Mouse (Mus musculus): ENCODE data around the gene Lrrc29.
"Not testable (repeated sequence)": the region's sequence is repeated elsewhere in the genome, so short reads cannot be mapped to it uniquely, and the experiment has no call there.

Gene Lrrc29

GRCm38 (mm10) chr8:105308428-105308827, 17.6 kb downstream of the Lrrc29 start:
- no peak for DNase-seq

GRCm38 (mm10) chr8:105307670-105308069, 18.4 kb downstream of the Lrrc29 start:
- DNase-seq = no peak

- no peak for DNase-seq
Observed at GRCm38 (mm10) chr8:105306146-105306691, 19.9 kb downstream of the Lrrc29 start.

GRCm38 (mm10) chr8:105305211-105306145, 20.6 kb downstream of the Lrrc29 start, which contains the start of gene Elmo3:
Elmo3 (plus strand) TSS chr8:105305601.
- peak; percentile 94 for DNase-seq

- DNase-seq = no peak
Observed at GRCm38 (mm10) chr8:105304325-105305210, 21.5 kb downstream of the Lrrc29 start.

GRCm38 (mm10) chr8:105303874-105304273, 22.2 kb downstream of the Lrrc29 start:
- DNase-seq = no peak

GRCm38 (mm10) chr8:105303396-105303795, 22.7 kb downstream of the Lrrc29 start:
- DNase-seq = no peak

GRCm38 (mm10) chr8:105299962-105300361, 26.1 kb downstream of the Lrrc29 start:
- no peak for DNase-seq

GRCm38 (mm10) chr8:105298351-105299252, 27.5 kb downstream of the Lrrc29 start:
- no peak for DNase-seq

- DNase-seq = peak; percentile 95
Observed at GRCm38 (mm10) chr8:105297511-105298192, 28.4 kb downstream of the Lrrc29 start, which contains the start of gene E2f4. E2f4 (plus strand) TSS chr8:105297663.

GRCm38 (mm10) chr8:105295895-105296573, 30.0 kb downstream of the Lrrc29 start, which contains the start of gene Exoc3l:
Exoc3l (minus strand) TSS chr8:105296101.
- DNase-seq = no peak

GRCm38 (mm10) chr8:105295256-105295655, 30.8 kb downstream of the Lrrc29 start:
- no peak for DNase-seq

- DNase-seq = no peak
Observed at GRCm38 (mm10) chr8:105294776-105295175, 31.3 kb downstream of the Lrrc29 start.

- DNase-seq = no peak
Observed at GRCm38 (mm10) chr8:105293405-105293804, 32.7 kb downstream of the Lrrc29 start.

GRCm38 (mm10) chr8:105292471-105292870, 33.6 kb downstream of the Lrrc29 start:
- DNase-seq = no peak

- DNase-seq = not testable (repeated sequence)
Observed at GRCm38 (mm10) chr8:105291802-105292201, 34.3 kb downstream of the Lrrc29 start.

GRCm38 (mm10) chr8:105291364-105291763, 34.7 kb downstream of the Lrrc29 start:
- not testable (repeated sequence) for DNase-seq

GRCm38 (mm10) chr8:105290554-105291314, 35.3 kb downstream of the Lrrc29 start:
- DNase-seq = peak; percentile 92

- no peak for DNase-seq
Observed at GRCm38 (mm10) chr8:105289805-105290460, 36.1 kb downstream of the Lrrc29 start, which contains the start of gene 4931428F04Rik. 4931428F04Rik (minus strand) TSS chr8:105289864.
